Mouse (Mus musculus) limb, embryonic 12.5 days (tissue): Measurements from ENCODE around the gene 4930556J24Rik. TPM values are rescaled to one million over a fixed set of nuclear protein-coding genes. Genes with fewer than 3 reads are reported as not detected.
A peak's percentile ranks its signal among the peaks of the same experiment; 100 is the strongest.

Experiments used
- ATAC-seq: fragments of 200-750 bp; cut with Nextera tagmentation; 2 replicates; pipeline ENCODE4 v1.8.0; 2017; ENCODE audit warnings: low read depth, moderate TSS enrichment; ENCODE audit not compliant: insufficient number of reproducible peaks, insufficient read depth, low FRiP score, low TSS enrichment
- H3K27ac ChIP-seq: fragments of 300-500 bp; sonication (generic); 2 replicates; pipeline ENCODE4 v1.5.1; 2016; ENCODE audit warnings: mild to moderate bottlenecking, moderate library complexity
- H3K27me3 ChIP-seq: fragments of 300-500 bp; sonication (generic); 2 replicates; pipeline ENCODE4 v1.6.1; 2016; ENCODE audit warnings: mild to moderate bottlenecking, moderate library complexity
- H3K36me3 ChIP-seq: fragments of 300-500 bp; sonication (generic); 2 replicates; pipeline ENCODE4 v1.6.1; 2016; ENCODE audit warnings: mild to moderate bottlenecking, moderate library complexity
- H3K4me1 ChIP-seq: fragments of 300-500 bp; sonication (generic); replicated peaks from 2 replicates; pipeline ENCODE4 v1.6.1; 2016
- H3K4me2 ChIP-seq: fragments of 300-500 bp; sonication (generic); 2 replicates; pipeline ENCODE4 v1.6.1; 2016; ENCODE audit warnings: mild to moderate bottlenecking, moderate library complexity
- H3K4me3 ChIP-seq: fragments of 300-500 bp; sonication (generic); replicated peaks from 2 replicates; pipeline ENCODE4 v1.5.1; 2016; ENCODE audit warnings: mild to moderate bottlenecking
- H3K9ac ChIP-seq: fragments of 300-500 bp; sonication (generic); replicated peaks from 2 replicates; pipeline ENCODE4 v1.6.1; 2016; ENCODE audit warnings: mild to moderate bottlenecking, moderate library complexity
- H3K9me3 ChIP-seq: fragments of 300-500 bp; sonication (generic); 2 replicates; pipeline ENCODE4 v1.6.1; 2016; ENCODE audit warnings: mild to moderate bottlenecking, moderate library complexity
- WGBS: fragments of 180-500 bp; shearing (Covaris S2); methylation state at CpG from one replicate; pipeline ENCODE4 v1.1.7; 2016; 5-methylcytosine and 5-hydroxymethylcytosine counted together
- polyA plus RNA-seq: library from polyadenylated mRNA; unstranded; fragments of >200 nt; fragmentation: Nextera tagmentation; extraction: Ambion mirVana; gene quantifications from 2 replicates; pipeline ENCODE4 v1.2.1, GENCODE M21; 2016

Gene 4930556J24Rik
- polyA plus RNA-seq, 1 experiment from 2014 or later: not detected

- no peak overlapping the region for H3K9ac ChIP-seq
- no peak overlapping the region for H3K4me3 ChIP-seq
- no peak for ATAC-seq
- peaks cover 28% of the 10 kb centered on the region for H3K27me3 ChIP-seq
- H3K27ac ChIP-seq: no peak overlapping the region
- H3K9me3 ChIP-seq: no peaks in the 10 kb centered on the region
- WGBS: 82% methylated on average over 5 of the region's 5 CpGs
- H3K4me1 ChIP-seq: peaks cover 27% of the 10 kb centered on the region
- no peak overlapping the region for H3K4me2 ChIP-seq
- H3K36me3 ChIP-seq: no peaks in the 10 kb centered on the region
These were observed 18.9 kb upstream of the 4930556J24Rik start for GRCm38 (mm10) chr11:3995511-3995910.

- Histone ChIP-seq H3K4me1 (peaks cover 12% of the 10 kb centered on the region), H3K4me3 (no peak overlapping the region), H3K4me2 (no peak overlapping the region), H3K9ac (no peak overlapping the region), H3K9me3 (no peaks in the 10 kb centered on the region), H3K27me3 (peaks cover 26% of the 10 kb centered on the region), H3K36me3 (no peaks in the 10 kb centered on the region), H3K27ac (no peak overlapping the region)
- WGBS: 80% methylated on average over 6 of the region's 6 CpGs
- no peak for ATAC-seq
These were observed 17.3 kb upstream of the 4930556J24Rik start for GRCm38 (mm10) chr11:3993914-3994313.

- Histone ChIP-seq H3K4me3 (no peak overlapping the region), H3K27me3 (peaks cover 18% of the 10 kb centered on the region), H3K27ac (no peak overlapping the region), H3K4me2 (no peak overlapping the region), H3K4me1 (0 out of 2 replicates have a peak, but pooled peaks cover 5% of the 10 kb centered on the region), H3K9me3 (no peaks in the 10 kb centered on the region), H3K9ac (no peak overlapping the region), H3K36me3 (no peaks in the 10 kb centered on the region)
- no peak for ATAC-seq
- WGBS: 75% methylated on average over 6 of the region's 6 CpGs
These were observed 16.6 kb upstream of the 4930556J24Rik start for GRCm38 (mm10) chr11:3993132-3993531.

GRCm38 (mm10) chr11:3989748-3990147, 13.2 kb upstream of the 4930556J24Rik start:
- Histone ChIP-seq H3K4me3 (no peak overlapping the region), H3K9me3 (no peaks in the 10 kb centered on the region), H3K4me1 (peaks cover 3% of the 10 kb centered on the region; the same call in 1 of the 2 replicates), H3K27ac (no peak overlapping the region), H3K36me3 (no peaks in the 10 kb centered on the region), H3K27me3 (no peaks in the 10 kb centered on the region), H3K9ac (no peak overlapping the region), H3K4me2 (no peak overlapping the region)
- WGBS: 58% methylated on average over 3 of the region's 3 CpGs
- no peak for ATAC-seq

GRCm38 (mm10) chr11:3983863-3984745, 7.5 kb upstream of the 4930556J24Rik start:
- Histone ChIP-seq H3K27ac (no peak overlapping the region), H3K9me3 (no peaks in the 10 kb centered on the region), H3K27me3 (peaks cover 16% of the 10 kb centered on the region), H3K9ac (peak overlapping the region; percentile 52), H3K4me3 (peak overlapping the region; percentile 45), H3K4me2 (peak overlapping the region; percentile 76), H3K36me3 (peaks cover 22% of the 10 kb centered on the region), H3K4me1 (peaks cover 24% of the 10 kb centered on the region)
- ATAC-seq: peak; percentile 45; the same call in 1 of the 2 replicates
- 6% methylated on average over 15 of the region's 15 CpGs for WGBS

DNA sequence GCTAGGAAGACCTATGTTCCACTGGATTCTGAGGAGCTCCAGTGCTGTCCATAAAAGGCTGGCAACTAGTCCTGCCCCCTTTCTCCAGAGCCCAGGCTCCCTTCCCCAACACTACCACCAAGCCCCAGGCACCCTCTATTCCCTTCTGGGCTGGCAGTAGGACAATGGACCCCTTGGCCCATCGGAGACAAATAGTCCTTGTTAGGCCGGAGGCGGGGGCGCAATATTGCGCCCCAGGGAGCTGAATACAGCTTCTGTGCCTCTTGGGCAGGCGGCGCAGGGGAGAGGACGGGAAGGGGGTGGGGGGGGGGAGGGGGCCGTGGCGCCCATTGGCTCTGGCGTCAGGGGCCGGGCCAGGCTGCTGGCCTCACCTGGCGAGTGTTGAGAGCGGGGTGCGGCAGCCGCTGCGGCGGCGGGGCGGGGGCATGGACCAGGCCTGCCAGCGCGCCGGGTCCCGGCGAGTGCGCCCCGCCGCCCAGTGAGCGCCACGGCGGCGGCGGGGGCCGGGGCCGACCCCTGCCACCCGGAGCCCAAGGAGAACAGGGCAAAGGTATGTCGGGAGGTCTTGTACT, 6.8 kb upstream of the 4930556J24Rik start, which contains the start of gene Gal3st1:
Gene Gal3st1, plus strand, starts transcription at position 346 of the 572 bp plus-strand sequence.
- ATAC-seq: 0 out of 2 replicates have a peak, but pooled peaks have one; percentile 32

GRCm38 (mm10) chr11:3982275-3983209, 6.0 kb upstream of the 4930556J24Rik start:
- ATAC-seq: peak; percentile 38; the same call in 1 of the 2 replicates
- no peak overlapping the region for H3K9ac ChIP-seq
- H3K27ac ChIP-seq: peak overlapping the region; percentile 23
- H3K27me3 ChIP-seq: peaks cover 16% of the 10 kb centered on the region
- 72% methylated on average over 7 of the region's 7 CpGs for WGBS
- peak overlapping the region; percentile 45; the same call in 1 of the 2 replicates for H3K4me3 ChIP-seq
- peaks cover 38% of the 10 kb centered on the region for H3K36me3 ChIP-seq
- no peaks in the 10 kb centered on the region for H3K9me3 ChIP-seq
- H3K4me1 ChIP-seq: peaks cover 24% of the 10 kb centered on the region
- H3K4me2 ChIP-seq: peak overlapping the region; percentile 76

More for the DNA sequence above, 6.8 kb upstream of the 4930556J24Rik start, which contains the start of gene Gal3st1:
- peaks cover 16% of the 10 kb centered on the region for H3K27me3 ChIP-seq
- H3K36me3 ChIP-seq: peaks cover 30% of the 10 kb centered on the region
- no peaks in the 10 kb centered on the region for H3K9me3 ChIP-seq
- under 1% methylated on average over 31 of the region's 37 CpGs for WGBS
- peak within 1 kb of the TSS; percentile 52 for H3K9ac ChIP-seq
- peak within 1 kb of the TSS; percentile 76 for H3K4me2 ChIP-seq
- H3K4me3 ChIP-seq: peak within 1 kb of the TSS; percentile 45
- H3K27ac ChIP-seq: peak within 1 kb of the TSS; percentile 23; the same call in 1 of the 2 replicates
- peaks cover 24% of the 10 kb centered on the region for H3K4me1 ChIP-seq

GRCm38 (mm10) chr11:3981536-3981935, 5.0 kb upstream of the 4930556J24Rik start:
- peaks cover 48% of the 10 kb centered on the region for H3K36me3 ChIP-seq
- no peak overlapping the region for H3K4me3 ChIP-seq
- peaks cover 16% of the 10 kb centered on the region for H3K27me3 ChIP-seq
- H3K4me1 ChIP-seq: peaks cover 24% of the 10 kb centered on the region
- ATAC-seq: no peak
- WGBS: 65% methylated on average over 6 of the region's 6 CpGs
- no peak overlapping the region for H3K4me2 ChIP-seq
- no peak overlapping the region for H3K9ac ChIP-seq
- no peaks in the 10 kb centered on the region for H3K9me3 ChIP-seq
- peak overlapping the region; percentile 2; the same call in 1 of the 2 replicates for H3K27ac ChIP-seq

- H3K4me2 ChIP-seq: no peak overlapping the region
- 86% methylated on average over 5 of the region's 5 CpGs for WGBS
- no peak overlapping the region for H3K9ac ChIP-seq
- no peak overlapping the region for H3K27ac ChIP-seq
- H3K9me3 ChIP-seq: no peaks in the 10 kb centered on the region
- H3K36me3 ChIP-seq: peaks cover 79% of the 10 kb centered on the region
- no peak for ATAC-seq
- peaks cover 7% of the 10 kb centered on the region for H3K4me1 ChIP-seq
- H3K4me3 ChIP-seq: no peak overlapping the region
- H3K27me3 ChIP-seq: peaks cover 3% of the 10 kb centered on the region; the same call in 1 of the 2 replicates
These were observed 1.8 kb upstream of the 4930556J24Rik start for GRCm38 (mm10) chr11:3978421-3978820.

DNA sequence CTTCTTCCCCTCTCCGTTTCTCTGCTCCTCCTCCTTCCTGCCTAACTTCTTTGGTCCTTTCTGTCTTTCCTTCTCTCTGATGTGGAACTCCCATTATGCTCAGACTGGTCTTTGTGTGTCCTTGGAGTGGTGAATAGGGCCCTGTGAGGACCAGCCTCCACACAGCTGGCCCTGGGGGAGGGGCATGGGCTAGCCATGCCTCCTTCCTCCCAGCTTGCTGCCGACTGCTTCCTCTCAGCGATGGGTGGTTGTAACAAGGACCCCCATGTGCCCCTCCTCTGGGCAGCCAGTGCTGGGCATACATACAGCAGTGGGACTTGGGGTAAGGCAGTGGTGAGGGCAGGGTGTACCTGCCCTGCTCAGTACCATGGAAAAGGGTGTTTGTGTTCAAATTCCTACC, 2.3 kb downstream of the 4930556J24Rik start:
- no peaks in the 10 kb centered on the region for H3K4me1 ChIP-seq
- H3K27me3 ChIP-seq: no peaks in the 10 kb centered on the region
- H3K4me2 ChIP-seq: no peak overlapping the region
- no peak overlapping the region for H3K4me3 ChIP-seq
- no peaks in the 10 kb centered on the region for H3K9me3 ChIP-seq
- no peak overlapping the region for H3K9ac ChIP-seq
- H3K36me3 ChIP-seq: peaks cover 100% of the 10 kb centered on the region
- ATAC-seq: no peak
- no peak overlapping the region for H3K27ac ChIP-seq
- WGBS: 83% methylated on average over 3 of the region's 3 CpGs
